In genomic region chr7:121001879-121002278, GRCm38 (mm10) we compare ENCODE assay signal across 24 mouse cellular contexts. TPM values are rescaled to one million over a fixed set of nuclear protein-coding genes. Genes with fewer than 3 reads are reported as not detected.
"Had no signal": no experiment of that assay in that cellular context is flagged by ENCODE, and none has a peak within 500 bp of the region (broad histone marks: within the 10 kb centered on the region; RNA-seq: fewer than 3 reads in every experiment).

No protein-coding gene starts in this region.

- H3K4me1 ChIP-seq: lung, embryonic 15.5 days; midbrain, embryonic 13.5 days; midbrain, embryonic 15.5 days; neural tube, embryonic 12.5 days; stomach, embryonic 15.5 days had no signal

- ATAC-seq: liver, postnatal 0 days; lung, postnatal 0 days; midbrain, embryonic 13.5 days; midbrain, embryonic 15.5 days had no signal

- H3K4me2 ChIP-seq: lung, embryonic 15.5 days; midbrain, embryonic 11.5 days; midbrain, embryonic 13.5 days; midbrain, embryonic 15.5 days; neural tube, embryonic 12.5 days; stomach, embryonic 15.5 days had no signal

- H3K4me3 ChIP-seq: lung, embryonic 15.5 days; megakaryocyte, embryonic 14.5 days; midbrain, embryonic 13.5 days; midbrain, embryonic 15.5 days; neural tube, embryonic 12.5 days; stomach, embryonic 15.5 days had no signal

- H3K9me3 ChIP-seq: lung, embryonic 15.5 days; midbrain, embryonic 13.5 days; midbrain, embryonic 15.5 days; neural tube, embryonic 12.5 days; stomach, embryonic 15.5 days had no signal

- H3K36me3 ChIP-seq: lung, embryonic 15.5 days; midbrain, embryonic 13.5 days; midbrain, embryonic 15.5 days; neural tube, embryonic 12.5 days; stomach, embryonic 15.5 days had no signal

- H3K9ac ChIP-seq: liver, postnatal 0 days; lung, embryonic 15.5 days; midbrain, embryonic 13.5 days; midbrain, embryonic 15.5 days; neural tube, embryonic 12.5 days; stomach, embryonic 15.5 days had no signal

- H3K27ac ChIP-seq: lung, embryonic 15.5 days; macrophage; midbrain, embryonic 13.5 days; midbrain, embryonic 15.5 days; neural tube, embryonic 12.5 days; stomach, embryonic 15.5 days; stomach, postnatal 0 days had no signal

- DNase-seq: liver, postnatal 0 days; lung, adult 2 months; lung, postnatal 14 days; lung, postnatal 36 days; right cerebral cortex, postnatal 14 days; right cerebral cortex, postnatal 4 days; thymus, adult 2 months; thymus, postnatal 14 days; thymus, postnatal 36 days had no signal

- H3K27me3 ChIP-seq: midbrain, embryonic 13.5 days; midbrain, embryonic 15.5 days; neural tube, embryonic 12.5 days; stomach, embryonic 15.5 days had no signal

RNA-seq across cellular contexts. Expression of gene Mfsd13b, which starts 19.6 kb away (rescaled TPM):
- total RNA-seq: megakaryocyte progenitor cell, adult 5-6 weeks; midbrain, postnatal 0 days; monocyte, adult 5-6 weeks; neutrophil, adult 5-6 weeks had no signal
- polyA plus RNA-seq: liver, postnatal 0 days; midbrain, embryonic 13.5 days; neural tube, embryonic 14.5 days had no signal
